Mouse (Mus musculus): Measurements from ENCODE around the gene Cdkn1a. TPM values are rescaled to one million over a fixed set of nuclear protein-coding genes. Genes with fewer than 3 reads are reported as not detected.

The Cdkn1a gene
- total RNA-seq (2023): 40.2 and 41.4 TPM in 2 replicates

GRCm38 (mm10) chr17:29090776-29091175, at the start of gene Cdkn1a:
Cdkn1a (plus strand) TSS chr17:29090976.

GRCm38 (mm10) chr17:29113591-29114352, 23.0 kb downstream of the Cdkn1a start, which contains the start of gene Rab44:
Rab44 (plus strand) TSS chr17:29114145.

Other genes starting within 250 kb of the Cdkn1a start
- 7.0 and 7.3 TPM in 2 replicates for gene Pnpla1, start 232.6 kb upstream of the Cdkn1a start, total RNA-seq (2023)
- 0.13 TPM in 1 of 2 replicates, not detected in the other for gene 4930539E08Rik, start 175.7 kb upstream of the Cdkn1a start, total RNA-seq (2023)
- 2.0 and 3.8 TPM in 2 replicates for gene Pxt1, start 147.1 kb upstream of the Cdkn1a start, total RNA-seq (2023)
- gene Kctd20, start 139.0 kb upstream of the Cdkn1a start, total RNA-seq (2023): 207 and 280 TPM in 2 replicates
- 223 and 318 TPM in 2 replicates for gene Stk38, start 83.0 kb upstream of the Cdkn1a start, total RNA-seq (2023)
- gene Srsf3, start 58.3 kb upstream of the Cdkn1a start, total RNA-seq (2023): 314 and 370 TPM in 2 replicates
- 197 and 250 TPM in 2 replicates for gene Rab44, start 23.2 kb downstream of the Cdkn1a start, total RNA-seq (2023)
- gene Cpne5, start 147.2 kb downstream of the Cdkn1a start, total RNA-seq (2023): 0.16 and 0.20 TPM in 2 replicates
- gene Ppil1, start 173.2 kb downstream of the Cdkn1a start, total RNA-seq (2023): 15.7 and 16.0 TPM in 2 replicates
- gene BC004004, start 177.8 kb downstream of the Cdkn1a start, total RNA-seq (2023): 73.1 and 79.3 TPM in 2 replicates
- gene Pi16, start 226.7 kb downstream of the Cdkn1a start, total RNA-seq (2023): 230 and 242 TPM in 2 replicates